Mouse (Mus musculus) megakaryocyte, embryonic 14.5 days (primary cell): ENCODE measurements at regions not wholly inside any gene's neighbourhood (a gene's known extent, or its start where the extent isn't known, plus 50 kb on each side); places are given as distances from the start of the nearest gene placed in this dataset.

Experiments used
- FLI1 ChIP-seq: IDR thresholded peaks from 2 replicates; pipeline ENCODE4 v1.6.1; 2012; ENCODE audit warnings: low read length, inconsistent platforms, mixed read lengths
- GATA1 ChIP-seq: IDR thresholded peaks from 3 replicates; pipeline ENCODE4 v1.6.1; 2012; ENCODE audit warnings: mixed read lengths, low read length, inconsistent platforms, borderline replicate concordance

DNA sequence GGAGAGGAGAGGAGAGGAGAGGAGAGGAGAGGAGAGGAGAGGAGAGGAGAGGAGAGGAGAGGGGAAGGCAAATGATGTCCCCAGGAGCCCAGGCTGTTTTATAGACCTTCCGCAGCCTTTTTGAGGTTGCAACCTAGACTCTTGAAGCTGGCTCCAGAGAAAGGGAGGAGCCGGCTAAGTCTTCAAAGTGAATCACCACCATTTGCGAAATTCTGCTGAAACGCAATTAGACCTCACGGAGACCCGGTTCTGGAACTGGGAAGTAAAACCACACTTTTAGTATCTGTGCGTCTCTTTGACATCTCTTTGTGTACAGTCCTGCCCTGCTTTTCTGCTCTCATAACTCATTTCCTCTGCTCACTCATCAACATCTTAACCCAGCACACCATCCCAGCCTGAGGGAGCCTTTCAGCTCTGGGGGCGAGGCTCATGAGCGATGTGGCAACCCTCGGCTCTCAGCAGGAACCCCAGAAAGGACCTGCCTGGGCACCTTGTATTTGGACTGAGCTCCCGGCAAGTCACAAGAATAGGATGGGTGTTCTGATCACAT lies 196.6 kb upstream of the Jarid2 start:
- no peak for TF ChIP-seq GATA1
- TF ChIP-seq FLI1 = no peak
